Mouse (Mus musculus): Measurements from ENCODE around the gene Klhl9. TPM values are rescaled to one million over a fixed set of nuclear protein-coding genes. Genes with fewer than 3 reads are reported as not detected.
A peak's percentile ranks its signal among the peaks of the same experiment; 100 is the strongest.

Gene Klhl9
- total RNA-seq, 2 experiments from 2014 or later: 67.0 to 74.9 TPM

DNA sequence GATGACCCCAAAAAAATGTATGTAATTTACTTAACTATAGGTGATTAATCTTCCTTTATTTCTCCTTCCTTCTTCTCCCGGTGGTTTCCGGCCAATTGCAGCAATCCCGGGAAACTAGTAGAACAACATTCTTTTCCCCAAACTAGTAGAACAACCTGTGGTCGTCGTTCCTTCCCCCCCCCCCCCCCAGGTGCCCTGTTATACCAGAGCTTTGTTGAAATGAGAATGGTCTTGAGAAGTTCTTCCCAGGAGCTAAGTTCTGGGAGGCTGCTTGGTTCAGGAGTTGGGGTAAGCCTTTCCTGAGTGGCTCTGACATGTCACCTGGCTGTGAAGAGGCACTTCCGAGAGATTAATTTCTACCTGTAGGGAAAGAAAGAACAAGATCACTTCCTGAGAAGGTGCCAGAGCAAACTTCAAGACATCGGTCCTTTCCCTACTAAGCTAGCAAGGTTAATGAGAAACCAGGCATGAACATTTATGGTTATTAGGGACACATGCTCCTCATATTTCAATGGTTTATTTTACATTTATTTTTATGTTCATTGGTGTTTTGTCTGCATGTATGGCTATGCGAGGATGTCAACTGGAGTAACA, 1.3 kb upstream of the Klhl9 start:
- intact Hi-C loops (cut with DNase I): no loop called here
- DNase-seq (ENCODE audit: low spot score): no peak

DNA sequence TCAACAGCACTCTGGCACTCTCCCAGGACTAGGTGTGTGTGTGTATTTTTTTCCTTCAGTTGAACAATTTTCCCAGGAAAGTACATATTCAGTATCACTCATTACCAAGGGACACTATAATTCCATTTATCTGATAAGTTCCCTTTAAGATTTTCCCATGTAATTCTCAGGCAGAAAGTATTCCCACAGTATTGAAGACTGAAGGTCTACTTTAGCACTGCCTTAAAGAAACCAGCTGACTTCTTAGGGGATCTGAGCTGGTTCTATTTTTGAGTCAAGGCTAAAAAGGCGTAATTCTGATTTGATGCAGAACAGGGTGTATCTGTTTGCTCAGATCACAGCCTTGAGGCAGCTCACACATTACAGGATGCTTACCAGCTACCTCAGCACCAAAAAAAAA, 3.5 kb downstream of the Klhl9 start:
- no peak for DNase-seq (ENCODE audit: low spot score)
- intact Hi-C loops (cut with DNase I): no loop called here

DNA sequence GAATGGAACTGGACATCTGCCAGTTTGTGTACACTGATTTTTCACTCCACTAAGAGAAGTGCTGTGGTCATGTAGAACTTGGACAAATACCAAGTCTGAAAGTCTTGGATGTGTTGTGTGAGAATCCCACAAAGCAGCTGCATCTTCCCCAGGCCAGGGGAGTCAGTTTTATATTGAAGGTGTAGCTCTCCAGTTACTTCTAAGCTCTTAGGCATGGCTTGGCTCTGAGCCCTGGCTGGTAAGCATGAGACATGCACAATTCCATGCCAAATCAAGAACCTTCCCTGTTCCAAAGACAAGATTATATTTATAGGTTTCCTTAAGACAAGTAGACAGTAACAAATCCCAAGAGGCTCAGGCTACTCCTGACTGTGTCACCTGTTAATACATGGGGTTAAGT, 7.2 kb downstream of the Klhl9 start:
- DNase-seq (ENCODE audit: low spot score): no peak
- intact Hi-C loops (cut with DNase I): no loop called here

DNA sequence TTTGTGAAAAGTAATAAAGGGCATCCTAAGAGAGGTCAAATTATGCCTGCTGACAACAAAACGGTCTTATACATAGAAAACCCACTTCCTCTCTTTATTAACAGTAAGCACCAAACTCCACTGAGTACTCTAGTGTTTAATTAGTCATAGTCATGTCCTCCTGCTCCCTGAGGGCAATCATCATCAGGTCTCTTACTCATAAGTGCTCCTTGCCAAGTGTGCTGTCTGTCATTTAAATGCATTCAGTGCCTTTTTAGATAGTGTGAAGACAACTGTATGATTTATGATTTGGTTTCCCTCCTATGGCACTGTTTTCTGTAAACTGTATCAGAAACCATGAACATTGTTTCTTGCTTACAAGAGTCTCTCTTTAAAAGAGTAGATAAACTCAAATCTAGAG, 8.0 kb downstream of the Klhl9 start:
- intact Hi-C loops (cut with DNase I): no loop called here
- DNase-seq (ENCODE audit: low spot score): no peak

DNA sequence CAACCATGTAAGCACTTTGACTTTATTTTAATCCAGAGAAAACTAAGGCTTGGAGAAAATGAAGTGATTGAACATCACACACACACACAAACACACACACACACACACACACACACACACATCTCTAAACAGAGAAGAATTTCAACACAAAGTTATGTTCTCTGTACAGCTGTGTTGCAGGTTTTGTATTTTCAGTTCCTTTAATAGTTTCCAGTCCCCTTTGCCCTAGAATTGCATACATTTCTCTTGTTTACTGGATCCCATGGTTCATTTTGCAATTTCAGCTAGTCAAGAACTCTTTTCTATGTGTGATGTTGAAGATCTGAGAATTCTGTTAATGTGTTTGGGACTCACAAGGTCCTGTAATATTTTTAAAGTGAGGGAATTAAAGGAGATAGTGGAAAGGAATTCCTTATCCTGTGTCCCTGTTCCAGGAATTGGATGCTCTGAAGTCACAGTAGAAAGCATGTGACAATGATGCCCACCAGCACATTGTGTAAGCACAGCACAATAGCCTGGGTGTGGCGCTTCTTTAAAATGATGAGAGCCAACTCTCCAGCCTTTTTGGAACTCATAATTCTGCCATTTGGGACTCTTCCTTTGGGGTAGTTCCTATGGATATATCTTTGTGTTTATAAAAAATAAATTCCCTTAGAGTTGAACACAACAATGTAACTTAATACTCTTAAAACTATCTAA, 15.0 kb downstream of the Klhl9 start:
- DNase-seq (ENCODE audit: low spot score): no peak
- intact Hi-C loops (cut with DNase I): no loop called here

DNA sequence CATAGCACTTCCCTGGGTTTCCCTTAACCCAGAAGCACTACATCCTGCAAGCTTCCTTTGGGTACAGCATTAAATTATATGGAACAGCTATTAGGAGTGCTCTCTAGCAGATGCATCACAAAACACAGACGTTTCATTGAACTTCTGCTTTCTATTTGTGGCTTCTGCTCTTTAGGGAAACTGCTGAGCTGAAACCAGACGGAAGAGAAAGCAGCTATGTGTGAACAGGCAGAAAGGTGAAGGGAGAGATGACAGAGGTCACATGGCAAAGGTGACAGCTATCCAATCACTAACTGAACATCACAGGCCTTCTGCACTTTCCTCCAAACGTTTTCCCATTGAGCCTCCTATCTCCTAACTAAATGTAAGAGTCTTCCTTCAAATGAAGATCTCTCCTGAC, 16.3 kb downstream of the Klhl9 start:
- intact Hi-C loops (cut with DNase I): no loop called here

DNA sequence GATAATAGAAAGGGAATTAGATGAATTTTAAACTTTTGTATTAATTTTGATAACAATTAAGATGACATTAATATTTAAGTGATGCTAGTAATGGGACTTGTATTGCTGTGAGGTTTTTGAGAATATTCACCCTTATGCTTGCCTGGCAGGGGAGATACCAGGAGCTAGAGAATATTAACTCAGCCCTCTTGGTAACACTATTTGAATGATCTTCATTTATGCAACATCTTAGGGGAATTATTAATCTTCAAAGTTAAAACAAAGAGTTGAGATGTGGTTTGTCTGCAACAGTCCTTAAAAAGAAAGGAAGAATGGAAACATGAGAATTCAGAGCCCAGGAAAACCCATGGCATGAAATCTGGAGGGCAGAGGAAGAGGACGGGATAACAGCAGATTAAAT, 23.0 kb downstream of the Klhl9 start:
- intact Hi-C loops (cut with DNase I): no loop called here
- no peak for DNase-seq (ENCODE audit: low spot score)

More for the DNA sequence above, 16.3 kb downstream of the Klhl9 start:
- no peak for DNase-seq (ENCODE audit: low spot score)

DNA sequence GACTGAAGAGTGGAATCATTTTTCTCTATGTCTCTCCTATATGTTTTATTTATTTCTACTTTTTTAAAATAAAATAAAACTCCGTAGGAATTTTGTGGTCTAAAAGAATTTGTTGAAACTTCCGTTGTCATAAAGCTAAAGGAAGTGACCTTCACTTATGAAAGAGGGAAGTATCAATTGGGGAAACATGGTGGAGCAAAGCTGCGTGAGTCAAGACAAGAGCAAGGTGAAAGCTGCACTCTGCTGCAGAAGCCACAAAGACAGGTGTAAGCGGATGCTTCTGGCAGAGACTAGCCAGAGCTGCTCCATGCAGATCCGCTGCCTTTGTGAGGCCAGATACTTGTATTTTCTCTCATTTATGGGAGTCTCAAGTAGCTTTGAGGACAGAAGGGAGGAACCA, 23.5 kb downstream of the Klhl9 start:
- intact Hi-C loops (cut with DNase I): no loop called here
- DNase-seq (ENCODE audit: low spot score): no peak

DNA sequence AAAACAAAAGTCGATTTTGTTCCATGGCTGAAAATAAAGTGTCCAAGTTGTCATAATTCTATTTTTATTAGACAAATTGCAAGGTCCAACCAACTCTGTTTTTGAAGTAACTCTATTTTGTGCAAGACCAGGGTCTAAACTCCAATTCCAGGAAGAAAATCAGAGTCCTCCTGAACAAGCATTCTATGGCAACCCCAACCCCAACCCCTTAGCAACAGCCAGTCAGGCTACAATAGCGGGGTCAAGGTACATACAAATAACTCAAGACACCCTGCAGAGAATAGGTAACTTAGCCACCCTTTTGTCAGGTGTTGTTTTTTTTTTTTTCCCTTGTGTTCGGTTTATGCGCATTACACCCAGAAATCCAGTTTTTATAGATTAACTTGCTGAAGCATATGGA, 24.5 kb downstream of the Klhl9 start:
- intact Hi-C loops (cut with DNase I): no loop called here

DNA sequence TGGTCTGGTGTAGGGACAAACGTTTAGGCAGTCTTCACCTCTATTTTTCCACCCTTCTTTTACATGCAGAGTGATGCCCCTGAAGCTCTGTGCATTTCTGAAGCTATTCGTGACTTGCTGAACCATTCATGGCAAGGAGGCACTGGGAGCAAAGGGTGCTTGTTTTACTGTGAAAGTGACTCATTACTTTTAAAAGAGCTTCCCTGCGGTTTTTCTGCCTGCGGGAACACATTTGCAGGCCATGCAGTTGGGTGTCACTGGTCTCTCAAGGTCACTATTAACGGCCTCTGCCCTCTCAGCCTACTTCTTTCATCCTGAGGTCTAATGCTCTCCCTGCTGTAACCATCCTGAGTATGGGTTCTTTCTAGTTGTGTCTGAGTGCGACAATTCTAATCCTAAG, 25.2 kb downstream of the Klhl9 start:
- intact Hi-C loops (cut with DNase I): no loop called here
- DNase-seq (ENCODE audit: low spot score): no peak

More for the DNA sequence above, 24.5 kb downstream of the Klhl9 start:
- no peak for DNase-seq (ENCODE audit: low spot score)

DNA sequence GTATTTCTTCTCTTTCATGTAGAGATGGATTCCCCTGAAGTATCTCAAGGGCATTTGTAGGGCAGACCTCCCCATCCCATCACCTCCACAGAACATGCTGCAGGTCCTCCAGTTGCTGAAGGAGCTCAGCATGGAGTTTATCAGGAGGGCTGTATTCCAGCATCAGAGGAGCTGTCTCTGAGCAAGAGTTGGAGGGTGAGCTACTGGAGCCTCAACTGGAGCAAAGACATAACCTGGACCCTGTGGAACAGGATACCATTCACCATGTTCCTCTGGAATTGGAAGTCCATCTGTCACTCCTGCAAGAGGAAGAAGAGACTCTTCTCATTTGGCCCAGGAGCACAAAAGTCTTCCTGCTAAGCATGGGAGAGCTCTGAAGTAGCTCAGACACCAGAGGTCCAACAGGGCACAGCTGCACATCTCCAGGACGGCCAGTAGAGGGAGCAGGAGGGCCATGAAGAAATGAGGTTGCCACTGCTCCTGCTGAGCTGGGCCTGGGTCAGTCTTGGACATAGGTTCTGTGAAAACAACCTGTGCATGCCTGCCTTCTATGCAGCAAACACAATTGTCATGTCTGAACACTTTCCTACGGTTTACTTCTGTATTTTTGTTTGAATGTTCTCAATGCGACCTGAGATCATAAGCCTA, 25.9 kb downstream of the Klhl9 start:
- intact Hi-C loops (cut with DNase I): loop anchor here (1.0 kb wide), 1 partner anchor 32 kb away; no protein-coding TSS in a partner anchor
- DNase-seq (ENCODE audit: low spot score): peak; percentile 26

DNA sequence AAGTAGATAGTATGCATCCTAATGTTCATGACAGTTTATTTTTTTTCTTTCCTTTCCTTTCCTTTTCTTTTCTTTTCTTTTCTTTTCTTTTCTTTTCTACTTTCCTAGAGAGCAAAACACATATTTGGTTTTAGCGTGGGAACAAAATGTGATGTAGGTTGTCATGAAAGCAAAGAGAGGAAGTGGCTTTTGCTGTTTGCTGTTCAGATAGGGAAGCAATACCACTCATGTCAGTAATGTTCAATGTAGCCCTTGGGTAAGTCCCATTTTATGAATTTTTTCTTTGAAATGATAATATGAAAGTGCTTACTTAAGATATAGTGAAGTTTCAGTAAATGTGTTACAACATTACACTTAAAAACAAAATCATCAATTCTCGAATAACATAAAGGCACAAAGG, 28.9 kb downstream of the Klhl9 start:
- intact Hi-C loops (cut with DNase I): no loop called here
- no peak for DNase-seq (ENCODE audit: low spot score)

DNA sequence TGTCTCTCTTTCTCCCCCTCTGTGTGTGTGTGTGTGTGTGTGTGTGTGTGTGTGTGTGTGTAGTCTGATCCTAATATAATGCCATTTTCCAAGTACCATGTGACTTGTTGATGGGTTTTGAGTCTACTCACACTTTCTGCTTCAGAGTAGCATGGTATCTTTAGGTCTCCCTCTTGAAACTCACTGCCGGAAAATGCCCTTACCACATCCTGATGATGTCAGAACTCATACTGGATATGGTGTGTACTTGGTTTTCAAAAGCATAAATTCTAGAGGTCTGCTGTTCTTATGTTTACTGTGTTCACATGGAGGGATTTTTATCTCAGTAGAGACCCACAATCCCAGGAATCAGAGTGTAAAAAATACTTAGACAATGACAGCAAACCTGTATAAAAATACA, 29.7 kb downstream of the Klhl9 start:
- intact Hi-C loops (cut with DNase I): no loop called here
- no peak for DNase-seq (ENCODE audit: low spot score)

DNA sequence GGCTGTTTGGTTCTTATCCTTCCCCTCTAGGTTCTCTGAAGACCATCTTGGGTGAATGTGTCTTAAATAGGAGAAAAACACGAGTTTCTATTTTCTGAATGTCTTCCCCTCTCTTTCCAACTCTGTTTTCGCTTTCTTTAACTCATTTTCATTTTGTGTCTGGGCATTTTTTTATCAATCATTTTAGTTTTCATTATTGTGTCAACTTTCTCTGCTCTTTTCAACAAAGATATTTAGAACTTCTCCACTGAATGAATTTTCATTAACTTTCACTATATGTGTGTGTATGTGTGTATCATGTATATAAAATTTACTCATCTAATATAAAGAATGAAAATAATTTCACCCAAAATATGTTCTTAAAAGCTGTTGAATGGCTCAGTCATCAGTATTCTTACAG, 31.0 kb downstream of the Klhl9 start, which contains the start of gene Ifnab:
Ifnab (minus strand) TSS at position 101 of the 400 bp plus-strand sequence.
- DNase-seq (ENCODE audit: low spot score): no peak
- intact Hi-C loops (cut with DNase I): no loop called here

DNA sequence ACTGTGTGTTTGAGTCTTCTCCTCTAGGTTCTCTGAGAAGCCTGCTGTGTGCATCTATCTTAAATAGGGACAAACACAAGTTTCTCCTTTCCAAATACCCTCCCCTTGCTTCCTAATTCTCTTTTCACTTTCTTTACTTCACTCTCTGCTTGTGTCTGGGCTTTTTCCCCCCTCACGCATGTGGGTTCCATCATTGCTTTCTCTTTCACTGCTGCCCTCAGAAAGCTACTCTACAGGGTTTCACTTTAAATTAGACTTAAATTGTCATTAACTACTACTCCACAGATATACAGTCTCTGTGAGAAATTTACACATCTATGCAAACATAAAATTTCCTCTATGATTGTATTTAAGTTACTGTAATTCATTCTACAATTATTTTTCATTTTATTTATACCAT, 38.5 kb downstream of the Klhl9 start, which contains the start of gene Ifna2:
Ifna2 (minus strand) TSS at position 101 of the 400 bp plus-strand sequence.
- intact Hi-C loops (cut with DNase I): loop anchor here (5.0 kb wide), 1 partner anchor 138 kb away; no protein-coding TSS in a partner anchor
- DNase-seq (ENCODE audit: low spot score): no peak

DNA sequence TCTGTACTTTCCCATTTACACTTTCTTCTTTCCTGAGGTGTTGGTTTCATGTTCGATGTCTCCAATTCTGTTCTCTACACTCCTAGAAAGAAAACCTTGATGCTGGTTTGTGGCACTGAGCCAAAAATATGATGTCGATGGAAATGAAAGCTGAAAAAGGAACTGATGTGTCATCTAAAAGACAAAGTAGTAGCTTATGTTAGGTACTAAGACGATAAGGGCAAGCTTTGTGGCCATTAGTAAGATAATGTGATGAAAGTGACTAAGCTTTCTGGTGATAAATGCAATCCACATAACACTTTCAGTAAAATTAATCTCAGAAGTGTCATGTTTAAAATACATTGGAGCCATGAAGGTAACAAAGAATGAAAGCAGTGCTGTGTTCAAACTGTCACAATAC, 40.9 kb downstream of the Klhl9 start:
- no peak for DNase-seq (ENCODE audit: low spot score)
- intact Hi-C loops (cut with DNase I): loop anchor here (5.0 kb wide), 1 partner anchor 141 kb away; no protein-coding TSS in a partner anchor

DNA sequence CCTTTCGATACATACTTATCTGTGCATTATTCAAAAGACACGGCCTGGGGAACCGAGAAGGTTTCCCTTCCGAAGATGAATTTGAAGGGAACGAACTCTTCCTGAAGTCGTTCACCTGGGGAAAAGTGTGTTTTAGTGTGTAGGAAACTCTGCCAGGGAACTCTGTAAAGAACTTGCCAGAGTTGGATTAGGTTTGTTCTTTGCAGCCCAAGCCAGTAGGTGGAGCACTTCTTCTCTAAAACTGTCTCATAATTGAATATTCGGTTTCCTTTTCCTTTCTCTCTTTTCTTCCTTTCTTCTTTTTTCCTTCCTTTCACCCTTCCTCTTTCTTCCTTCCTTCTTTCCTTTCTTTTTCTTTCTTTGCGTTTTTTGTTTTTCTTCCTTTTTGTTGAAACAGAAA, 41.9 kb downstream of the Klhl9 start:
- DNase-seq (ENCODE audit: low spot score): no peak
- intact Hi-C loops (cut with DNase I): loop anchor here (5.0 kb wide), 1 partner anchor 142 kb away; no protein-coding TSS in a partner anchor

DNA sequence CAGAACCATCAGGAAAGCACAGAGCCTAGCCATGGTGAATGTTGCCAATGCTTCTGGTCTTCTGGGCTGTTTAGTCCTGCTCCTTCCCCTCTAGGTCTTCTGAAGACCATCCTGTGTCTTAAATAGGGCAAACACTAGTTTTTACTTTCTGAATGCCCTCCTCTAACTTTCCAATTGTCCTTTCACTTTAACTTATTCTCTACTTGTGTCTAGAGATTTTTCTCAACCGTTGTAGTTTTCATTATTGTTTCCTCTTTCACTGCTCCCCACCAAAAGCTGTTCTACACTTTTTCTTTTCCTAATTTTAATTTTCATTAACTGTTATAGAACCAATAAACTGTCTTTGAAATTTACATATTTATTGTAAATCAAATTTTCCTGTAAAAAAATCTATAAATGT, 45.4 kb downstream of the Klhl9 start, which contains the start of gene Ifna16:
Ifna16 (minus strand) TSS at position 101 of the 400 bp plus-strand sequence.
- intact Hi-C loops (cut with DNase I): no loop called here
- no peak for DNase-seq (ENCODE audit: low spot score)

Data from heart, postnatal 25 days (tissue).